Mouse (Mus musculus): ENCODE results near the gene Itga5.

- TF ChIP-seq GATA1 (IDR thresholded peaks at IDR 0.05; ENCODE audit: low read length) (no peak), TAL1 (IDR thresholded peaks at IDR 0.05; ENCODE audit: low read length) (no peak)
Observed at GRCm38 (mm10) chr15:103363809-103364208, 2.8 kb downstream of the Itga5 start.
